Mouse (Mus musculus): ENCODE data around the gene Tmem14c.

DNA sequence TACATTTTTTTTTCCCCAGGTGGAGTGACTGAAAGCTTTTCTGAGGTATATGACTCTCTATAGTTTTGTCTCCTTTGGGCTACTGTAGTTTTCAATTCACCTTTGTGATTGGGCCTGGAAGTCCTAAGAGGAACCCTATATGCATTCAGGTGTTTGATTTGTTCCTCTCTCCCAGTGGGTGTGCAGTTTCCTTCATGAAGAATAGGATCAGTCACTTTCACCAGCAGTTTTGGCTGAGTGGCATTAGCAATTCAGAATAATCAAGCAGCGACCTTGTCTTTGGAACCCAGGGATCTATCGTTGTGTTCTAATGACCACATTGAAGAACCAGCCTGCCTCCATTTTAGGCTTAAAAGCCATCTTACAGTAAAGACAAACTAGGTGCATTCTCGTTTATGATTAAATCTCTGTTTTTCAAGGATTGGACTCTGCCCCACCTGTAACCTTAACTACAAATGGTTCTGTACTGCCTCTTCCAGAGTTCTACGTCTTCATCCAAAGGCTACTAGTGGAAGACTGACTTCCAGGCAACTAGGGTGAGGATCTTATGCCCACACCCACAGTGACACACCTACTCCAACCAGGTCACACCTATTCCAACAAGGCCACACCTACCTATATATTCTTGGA is 46.2 kb upstream of the Tmem14c start:
- no peak for TF ChIP-seq CTCF (IDR thresholded peaks at IDR 0.05)
- no peak for TF ChIP-seq POLR2A (IDR thresholded peaks at IDR 0.05; ENCODE audit: insufficient read depth, low read depth, low read length)
- TF ChIP-seq EP300 (IDR thresholded peaks at IDR 0.05; ENCODE audit: insufficient read depth, low read depth, low read length), result no peak
